Comparison of ENCODE assay signal across 33 mouse cellular contexts in the genomic region with DNA sequence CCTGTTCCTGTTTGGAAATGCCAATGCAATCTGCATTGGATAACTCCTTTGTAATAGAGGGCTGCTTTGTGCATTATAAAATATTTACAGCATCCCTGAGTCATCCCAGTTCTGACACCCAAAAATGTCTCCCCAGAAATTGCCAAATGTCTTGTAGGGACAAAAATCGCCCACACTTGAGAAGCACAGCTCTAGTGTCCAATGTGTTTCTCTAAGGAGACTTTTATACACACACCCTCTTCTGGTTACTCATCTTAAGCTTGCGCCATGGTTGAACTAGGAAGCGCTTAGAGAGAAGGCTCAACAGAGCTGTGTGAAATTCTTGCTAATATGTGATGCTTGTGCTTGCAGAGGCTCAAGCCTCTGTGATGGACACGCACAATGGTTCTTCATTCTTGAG. TPM values are rescaled to one million over a fixed set of nuclear protein-coding genes. Genes with fewer than 3 reads are reported as not detected.
"Had no signal": no experiment of that assay in that cellular context is flagged by ENCODE, and none has a peak within 500 bp of the region (broad histone marks: within the 10 kb centered on the region; RNA-seq: fewer than 3 reads in every experiment).

No protein-coding gene starts in this region.

- H3K4me3 ChIP-seq: limb, embryonic 10.5 days; limb, embryonic 12.5 days; limb, embryonic 13.5 days; limb, embryonic 15.5 days; liver, embryonic 12.5 days; liver, embryonic 13.5 days; liver, embryonic 15.5 days; lung, embryonic 15.5 days; megakaryocyte, embryonic 14.5 days; midbrain, embryonic 10.5 days; midbrain, embryonic 12.5 days; midbrain, embryonic 13.5 days; midbrain, embryonic 15.5 days; myocyte had no signal

- H3K27me3 ChIP-seq: limb, embryonic 12.5 days; limb, embryonic 13.5 days; limb, embryonic 15.5 days; liver, embryonic 12.5 days; liver, embryonic 13.5 days; liver, embryonic 15.5 days; lung, embryonic 15.5 days; midbrain, embryonic 12.5 days; midbrain, embryonic 13.5 days; midbrain, embryonic 15.5 days had no signal

- H3K27ac ChIP-seq: limb, embryonic 10.5 days; limb, embryonic 12.5 days; limb, embryonic 13.5 days; limb, embryonic 15.5 days; liver, embryonic 12.5 days; liver, embryonic 13.5 days; liver, embryonic 14.5 days; liver, embryonic 15.5 days; lung, embryonic 15.5 days; macrophage; midbrain, embryonic 10.5 days; midbrain, embryonic 12.5 days; midbrain, embryonic 13.5 days; midbrain, embryonic 15.5 days had no signal

- ATAC-seq: liver, embryonic 12.5 days; liver, postnatal 0 days; lung, postnatal 0 days; midbrain, embryonic 13.5 days; midbrain, embryonic 15.5 days; midbrain, embryonic 16.5 days had no signal

- H3K4me1 ChIP-seq: limb, embryonic 10.5 days; limb, embryonic 12.5 days; limb, embryonic 13.5 days; limb, embryonic 15.5 days; liver, embryonic 12.5 days; liver, embryonic 13.5 days; liver, embryonic 15.5 days; lung, embryonic 15.5 days; midbrain, embryonic 10.5 days; midbrain, embryonic 12.5 days; midbrain, embryonic 13.5 days; midbrain, embryonic 15.5 days had no signal

- H3K36me3 ChIP-seq: limb, embryonic 10.5 days; limb, embryonic 12.5 days; limb, embryonic 13.5 days; limb, embryonic 15.5 days; liver, embryonic 12.5 days; liver, embryonic 13.5 days; liver, embryonic 15.5 days; lung, embryonic 15.5 days; midbrain, embryonic 10.5 days; midbrain, embryonic 12.5 days; midbrain, embryonic 13.5 days; midbrain, embryonic 15.5 days had no signal

- DNase-seq: left cerebral cortex, postnatal 4 days; liver; liver, embryonic 13.5 days; liver, postnatal 0 days; lung, adult 18-20 months; lung, adult 2 months; lung, embryonic 14.5 days; lung, postnatal 10 days; lung, postnatal 14 days; lung, postnatal 36 days; lung, postnatal 4 days; midbrain, embryonic 14.5 days had no signal

RNA-seq across cellular contexts. Expression of a gene that starts 20.0 kb away (rescaled TPM):
- polyA plus RNA-seq: limb, embryonic 12.5 days; limb, embryonic 15.5 days; liver, embryonic 11.5 days; liver, embryonic 14.5 days; liver, postnatal 0 days; lung, embryonic 14.5 days; lung, embryonic 15.5 days; midbrain, embryonic 16.5 days had no signal

RNA-seq across cellular contexts. Expression of a gene that starts 53.4 kb away (rescaled TPM):
- polyA plus RNA-seq: limb, embryonic 10.5 days; limb, embryonic 11.5 days; limb, embryonic 12.5 days; liver, embryonic 13.5 days; lung, embryonic 15.5 days; lung, embryonic 16.5 days; midbrain, embryonic 10.5 days; midbrain, embryonic 11.5 days; midbrain, embryonic 12.5 days; myocyte had no signal
